ENCODE assay signal across 12 mouse cellular contexts in genomic region chr9:32645475-32645874, GRCm38 (mm10). TPM values are rescaled to one million over a fixed set of nuclear protein-coding genes. Genes with fewer than 3 reads are reported as not detected.
DNase-seq lines count a peak whose midpoint lies in the region; ATAC-seq and TF ChIP-seq lines count a peak whose summit lies in the region.
"Had no signal": no experiment of that assay in that cellular context is flagged by ENCODE, and none has a peak within 500 bp of the region (broad histone marks: within the 10 kb centered on the region; RNA-seq: fewer than 3 reads in every experiment).

No protein-coding gene starts in this region.

- no peaks in the 10 kb centered on the region for H3K9me3 ChIP-seq in heart, embryonic 13.5 days
- H3K9me3 ChIP-seq in lung, embryonic 16.5 days (ENCODE audit: control insufficient read depth, low read length) = no peaks in the 10 kb centered on the region
- no peaks in the 10 kb centered on the region for H3K9me3 ChIP-seq in embryonic facial prominence, embryonic 14.5 days (ENCODE audit: control insufficient read depth, low read length)
- H3K9me3 ChIP-seq: forebrain, embryonic 10.5 days; liver, embryonic 15.5 days had no signal

- no peak for TF ChIP-seq POLR2A in lung, adult 2 months (IDR thresholded peaks at IDR 0.05; ENCODE audit: borderline replicate concordance, extremely low read depth, low read depth, low read length)

- TF ChIP-seq CTCF in lung, adult 2 months (IDR thresholded peaks at IDR 0.05; ENCODE audit: insufficient read depth, low read length) = no peak

- 5% methylated on average over 9 of the region's 9 CpGs for WGBS in heart, embryonic 13.5 days
- 15% methylated on average over 9 of the region's 9 CpGs for WGBS in lung, embryonic 16.5 days
- 37% methylated on average over 9 of the region's 9 CpGs for WGBS in lung, adult 2 months
- 16% methylated on average over 9 of the region's 9 CpGs for WGBS in embryonic facial prominence, embryonic 14.5 days

- H3K4me1 ChIP-seq in heart, embryonic 13.5 days = peaks cover 31% of the 10 kb centered on the region
- peaks cover 37% of the 10 kb centered on the region for H3K4me1 ChIP-seq in lung, embryonic 16.5 days (replicated peaks; ENCODE audit: control insufficient read depth, insufficient read depth, low read length)
- peaks cover 12% of the 10 kb centered on the region; the same call in 1 of the 2 replicates for H3K4me1 ChIP-seq in lung, adult 2 months (ENCODE audit: control insufficient read depth, insufficient read depth, low read length)
- H3K4me1 ChIP-seq in embryonic facial prominence, embryonic 14.5 days (ENCODE audit: control insufficient read depth, insufficient read depth, low read length) = peaks cover 21% of the 10 kb centered on the region
- H3K4me1 ChIP-seq: liver, embryonic 15.5 days had no signal

- H3K27ac ChIP-seq in heart, embryonic 13.5 days (replicated peaks) = peak overlapping the region; percentile 90
- peak overlapping the region; percentile 94; the same call in 1 of the 2 replicates for H3K27ac ChIP-seq in lung, embryonic 16.5 days (ENCODE audit: low read length)
- H3K27ac ChIP-seq in embryonic facial prominence, embryonic 14.5 days (replicated peaks; ENCODE audit: low read depth, low read length) = peak overlapping the region; percentile 79; the same call in 1 of the 2 replicates
- H3K27ac ChIP-seq: forebrain, embryonic 10.5 days; liver, embryonic 15.5 days had no signal

- no peak for DNase-seq in heart, postnatal 4 days
- DNase-seq in lung, adult 2 months = no peak
- DNase-seq in embryonic facial prominence, embryonic 14.5 days (ENCODE audit: low spot score) = no peak
- no peak for DNase-seq in cerebellum, postnatal 14 days
- no peak for DNase-seq in right cerebral cortex, postnatal 4 days
- DNase-seq: cerebellum, adult 11-12 months had no signal

- ATAC-seq in heart, embryonic 13.5 days (ENCODE audit: extremely low read depth, insufficient number of reproducible peaks, low FRiP score, low TSS enrichment) = no peak
- ATAC-seq in lung, embryonic 16.5 days (ENCODE audit: low read depth) = no peak
- ATAC-seq in embryonic facial prominence, embryonic 14.5 days (ENCODE audit: low read depth) = no peak
- ATAC-seq in neutrophil, adult 5-6 weeks (ENCODE audit: extremely low read depth, insufficient number of reproducible peaks, low FRiP score, poor library complexity, severe bottlenecking) = peak; percentile 67; the same call in 1 of the 2 replicates
- ATAC-seq: inflammation-experienced regulatory T-cells, adult 6 months had no signal

- H3K9ac ChIP-seq in heart, embryonic 13.5 days = peak overlapping the region; percentile 75
- H3K9ac ChIP-seq in lung, embryonic 16.5 days (ENCODE audit: low read length) = peak overlapping the region; percentile 40; the same call in 1 of the 2 replicates
- no peak overlapping the region for H3K9ac ChIP-seq in embryonic facial prominence, embryonic 14.5 days (ENCODE audit: low read depth, low read length)
- H3K9ac ChIP-seq: liver, embryonic 15.5 days had no signal

- peak overlapping the region; percentile 71 for H3K4me2 ChIP-seq in heart, embryonic 13.5 days
- peak overlapping the region; percentile 63 for H3K4me2 ChIP-seq in lung, embryonic 16.5 days (ENCODE audit: low read depth, low read length)
- H3K4me2 ChIP-seq in embryonic facial prominence, embryonic 14.5 days (ENCODE audit: low read depth, low read length) = peak overlapping the region; percentile 51
- H3K4me2 ChIP-seq: liver, embryonic 15.5 days had no signal

- no peaks in the 10 kb centered on the region for H3K27me3 ChIP-seq in heart, embryonic 13.5 days (replicated peaks)
- H3K27me3 ChIP-seq in lung, embryonic 16.5 days (ENCODE audit: control insufficient read depth, insufficient read depth, low read depth, low read length) = no peaks in the 10 kb centered on the region
- 0 out of 2 replicates have a peak, but pooled peaks cover 3% of the 10 kb centered on the region for H3K27me3 ChIP-seq in embryonic facial prominence, embryonic 14.5 days (replicated peaks; ENCODE audit: control insufficient read depth, insufficient read depth, low read length)

- peak overlapping the region; percentile 41 for H3K4me3 ChIP-seq in heart, embryonic 13.5 days
- peak overlapping the region; percentile 37; the same call in 1 of the 2 replicates for H3K4me3 ChIP-seq in lung, embryonic 16.5 days (ENCODE audit: low read length)
- H3K4me3 ChIP-seq in lung, adult 2 months (replicated peaks; ENCODE audit: extremely low read depth, low read depth, low read length) = no peak overlapping the region
- 0 out of 2 replicates have a peak overlapping the region, but pooled peaks have one; percentile 7 for H3K4me3 ChIP-seq in embryonic facial prominence, embryonic 14.5 days (ENCODE audit: low read depth, low read length)
- H3K4me3 ChIP-seq: forebrain, embryonic 10.5 days; liver, embryonic 15.5 days had no signal

- no peaks in the 10 kb centered on the region for H3K36me3 ChIP-seq in heart, embryonic 13.5 days
- no peaks in the 10 kb centered on the region for H3K36me3 ChIP-seq in lung, embryonic 16.5 days (ENCODE audit: control insufficient read depth, insufficient read depth, low read length)
- H3K36me3 ChIP-seq in embryonic facial prominence, embryonic 14.5 days (ENCODE audit: control insufficient read depth, insufficient read depth, low read length) = no peaks in the 10 kb centered on the region
- H3K36me3 ChIP-seq: forebrain, embryonic 10.5 days; liver, embryonic 15.5 days had no signal

RNA-seq across cellular contexts. Expression of gene Ets1, which starts 9.5 kb away (rescaled TPM):
- 46.9 and 48.3 TPM in 2 replicates for polyA plus RNA-seq in heart, embryonic 13.5 days (2015; fragmentation: Nextera tagmentation; extraction: Ambion mirVana)
- 100 to 1,000 TPM in 1 of 2 experiments, 10 to 100 TPM in 1; 97.5 to 106 TPM for total RNA-seq in heart, postnatal 4 days (2021)
- 108 and 115 TPM in 2 replicates for polyA plus RNA-seq in lung, embryonic 16.5 days (2015; fragmentation: Nextera tagmentation; extraction: Ambion mirVana)
- 57.3 and 67.2 TPM in 2 replicates for polyA plus RNA-seq in lung, adult 2 months (2012; rRNA removed)
- polyA plus RNA-seq in embryonic facial prominence, embryonic 14.5 days (2014; fragmentation: Nextera tagmentation; extraction: Ambion mirVana) = 32.7 and 35.8 TPM in 2 replicates
- 699 and 744 TPM in 2 replicates for total RNA-seq in neutrophil, adult 5-6 weeks (2017)
